Comparison of ENCODE assay signal across 11 mouse cellular contexts in the genomic region with DNA sequence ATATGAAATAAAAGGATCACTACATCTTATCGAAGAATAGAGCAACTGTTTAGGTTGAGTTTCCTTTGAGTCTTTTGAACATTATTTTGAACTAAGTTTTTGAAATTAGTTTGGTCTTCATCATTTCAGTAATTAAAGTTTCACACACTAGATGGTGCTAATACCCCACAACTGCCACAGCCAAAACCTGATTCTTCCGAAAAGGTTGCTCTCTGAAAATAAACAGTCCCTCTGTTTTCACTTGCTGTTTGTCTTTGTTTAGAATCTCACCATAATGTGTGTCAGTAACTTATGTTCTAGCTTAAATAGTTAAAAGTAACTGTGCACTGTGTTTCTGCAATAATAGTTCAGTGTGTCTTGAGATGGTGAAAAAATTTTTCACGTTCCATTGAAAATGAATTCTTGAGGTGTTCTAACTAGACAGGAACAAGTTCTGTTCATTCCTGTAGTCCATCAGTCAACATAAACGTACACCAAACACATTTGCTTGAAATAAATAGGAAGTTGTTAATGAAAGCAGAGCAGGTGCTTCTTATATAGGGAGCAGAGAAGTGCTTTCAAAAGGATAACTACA. TPM values are rescaled to one million over a fixed set of nuclear protein-coding genes. Genes with fewer than 3 reads are reported as not detected.
DNase-seq lines count a peak whose midpoint lies in the region; ATAC-seq lines count a peak whose summit lies in the region.
"Had no signal": no experiment of that assay in that cellular context is flagged by ENCODE, and none has a peak within 500 bp of the region (broad histone marks: within the 10 kb centered on the region; RNA-seq: fewer than 3 reads in every experiment).

No protein-coding gene starts in this region.

- DNase-seq in cerebellum, postnatal 14 days: peak; percentile 14 to 36
- no peak for DNase-seq in cerebellum, adult 18-20 months
- peak; percentile 26 for DNase-seq in kidney, adult 9 months
- DNase-seq in 416B (ENCODE audit: low read depth): peak; percentile 35
- DNase-seq in embryo, embryonic 10 days (ENCODE audit: low spot score): peak; percentile 26
- no peak for DNase-seq in spleen, postnatal 36 days (ENCODE audit: low spot score in 2 of 2)
- no peak for DNase-seq in cerebellum, adult 9-10 months
- DNase-seq: lung, postnatal 14 days had no signal

- H3K4me3 ChIP-seq in kidney, embryonic 14.5 days (ENCODE audit: low read length): no peak overlapping the region
- H3K4me3 ChIP-seq: embryonic facial prominence, embryonic 13.5 days; neural tube, embryonic 12.5 days had no signal

- ATAC-seq in kidney, embryonic 14.5 days (ENCODE audit: low FRiP score, low TSS enrichment): no peak

- H3K36me3 ChIP-seq in kidney, embryonic 14.5 days (ENCODE audit: control insufficient read depth, insufficient read depth, low read length): no peaks in the 10 kb centered on the region
- H3K36me3 ChIP-seq: embryonic facial prominence, embryonic 13.5 days; neural tube, embryonic 12.5 days had no signal

- no peak overlapping the region for H3K27ac ChIP-seq in kidney, embryonic 14.5 days (ENCODE audit: low read depth, low read length)
- H3K27ac ChIP-seq: embryonic facial prominence, embryonic 13.5 days; neural tube, embryonic 12.5 days had no signal

- H3K4me1 ChIP-seq in kidney, embryonic 14.5 days (ENCODE audit: control insufficient read depth, insufficient read depth, low read length): no peaks in the 10 kb centered on the region
- H3K4me1 ChIP-seq: embryonic facial prominence, embryonic 13.5 days; neural tube, embryonic 12.5 days had no signal

- H3K9me3 ChIP-seq in kidney, embryonic 14.5 days (ENCODE audit: control insufficient read depth, low read length): no peaks in the 10 kb centered on the region
- H3K9me3 ChIP-seq: embryonic facial prominence, embryonic 13.5 days; neural tube, embryonic 12.5 days had no signal

- 41% methylated on average over 4 of the region's 4 CpGs for WGBS in kidney, embryonic 14.5 days

- no peak overlapping the region for H3K9ac ChIP-seq in kidney, embryonic 14.5 days (ENCODE audit: low read depth, low read length)
- H3K9ac ChIP-seq: embryonic facial prominence, embryonic 13.5 days; neural tube, embryonic 12.5 days had no signal

- H3K27me3 ChIP-seq in kidney, embryonic 14.5 days (ENCODE audit: control insufficient read depth, insufficient read depth, low read length): no peaks in the 10 kb centered on the region
- H3K27me3 ChIP-seq: embryonic facial prominence, embryonic 13.5 days; neural tube, embryonic 12.5 days had no signal

- H3K4me2 ChIP-seq in kidney, embryonic 14.5 days (replicated peaks; ENCODE audit: low read depth, low read length): no peak overlapping the region
- H3K4me2 ChIP-seq: embryonic facial prominence, embryonic 13.5 days; neural tube, embryonic 12.5 days had no signal

RNA-seq across cellular contexts. Expression of gene Cfh, which starts 11.9 kb away (rescaled TPM):
- polyA plus RNA-seq in kidney, embryonic 14.5 days (2014; fragmentation: Nextera tagmentation; extraction: Ambion mirVana): 119 and 147 TPM in 2 replicates

Comparison
In these comparisons a context has a peak if more than half of its experiments do, and no peak if none do; other contexts are left out.
1. DNase-seq: peak in cerebellum, postnatal 14 days (2 of 2), kidney, adult 9 months (single experiment), 416B (single experiment) and embryo, embryonic 10 days (single experiment); none in cerebellum, adult 18-20 months (0 of 2), spleen, postnatal 36 days (0 of 2) and cerebellum, adult 9-10 months (single experiment).